Mouse (Mus musculus) natural killer cell, adult 2 months (primary cell): Measurements from ENCODE around the gene Dclk3.

Experiments used
- DNase-seq, 2 experiments: peaks; one replicate each; pipeline ENCODE4 v3.0.0; 2022; ENCODE audit warnings: low spot score in 2 of 2

Gene Dclk3

DNA sequence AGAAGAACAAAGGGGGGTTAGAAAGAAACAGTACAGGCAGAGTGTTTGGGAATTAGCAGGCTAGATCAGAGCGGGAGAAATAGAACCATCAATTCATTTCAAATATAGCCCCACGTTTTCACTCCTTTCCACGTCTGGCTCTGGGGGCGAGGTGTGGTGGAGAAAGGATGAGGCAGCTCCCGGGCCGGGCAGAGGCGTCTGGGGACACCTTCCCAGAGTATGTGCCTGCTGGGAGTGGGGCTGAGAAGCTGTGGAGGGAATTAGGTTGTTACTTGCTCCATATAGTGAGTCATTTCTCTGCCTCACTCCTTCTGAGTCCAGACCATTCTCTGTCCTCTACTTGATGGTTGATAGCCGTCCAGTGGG, 938 bp downstream of the Dclk3 start:
- no peak for DNase-seq

DNA sequence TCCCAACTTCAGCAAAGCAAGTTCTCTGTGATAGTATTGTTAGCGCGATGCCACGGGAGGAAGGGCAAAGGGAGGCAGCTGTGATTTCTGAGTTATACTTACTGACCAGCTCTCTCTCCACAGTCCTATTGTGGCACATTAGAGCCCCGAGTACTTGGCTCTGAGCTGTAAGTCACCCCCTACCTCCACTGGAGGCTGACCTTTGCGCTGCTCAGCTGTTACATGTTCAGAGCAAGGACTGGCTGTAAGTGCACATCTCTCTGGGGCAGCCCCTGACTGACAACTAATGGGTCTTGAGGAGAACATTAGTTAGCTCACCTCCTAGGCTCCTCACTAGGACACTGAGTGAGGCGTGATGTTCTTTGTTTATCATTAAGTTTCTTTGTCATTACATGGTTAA, 1.6 kb downstream of the Dclk3 start:
- DNase-seq, result no peak

DNA sequence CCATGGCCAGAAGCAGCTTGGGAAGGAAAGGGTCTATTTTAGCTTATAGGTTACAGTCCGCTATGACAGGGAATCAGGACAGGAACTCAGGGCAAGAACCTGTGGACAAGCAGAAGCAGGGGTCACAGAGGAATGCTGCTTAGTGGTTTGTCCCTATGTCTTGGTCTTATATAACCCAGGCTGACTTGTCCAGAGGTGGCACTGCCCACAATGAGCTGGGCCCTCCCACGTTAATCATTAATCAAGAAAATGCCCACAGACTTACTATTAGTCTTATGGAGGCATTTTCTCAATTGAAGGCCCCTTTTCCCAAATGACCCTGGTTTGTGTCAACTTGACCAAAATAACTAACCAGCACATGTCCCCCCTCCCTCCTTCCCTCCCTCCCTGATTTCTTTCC, 2.3 kb downstream of the Dclk3 start:
- no peak for DNase-seq

DNA sequence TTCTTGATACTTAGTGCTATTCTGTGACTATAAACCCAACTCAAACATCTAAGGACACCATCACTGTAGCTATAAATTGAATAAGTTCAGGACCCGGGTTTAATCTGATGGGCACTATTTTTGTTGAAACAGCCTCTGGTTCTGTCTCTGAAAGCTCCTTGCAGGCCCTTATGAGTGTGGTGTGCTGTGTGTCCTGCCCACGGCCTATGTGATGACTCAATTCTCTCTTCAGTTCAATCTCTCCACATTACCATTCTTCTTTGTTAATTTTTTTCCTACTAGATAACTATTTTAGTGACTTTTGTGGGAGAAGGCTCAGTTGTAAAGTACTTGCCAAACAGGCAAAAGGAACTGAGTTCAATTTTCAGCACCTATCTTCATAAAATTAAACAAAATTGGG, 7.3 kb downstream of the Dclk3 start:
- no peak for DNase-seq

DNA sequence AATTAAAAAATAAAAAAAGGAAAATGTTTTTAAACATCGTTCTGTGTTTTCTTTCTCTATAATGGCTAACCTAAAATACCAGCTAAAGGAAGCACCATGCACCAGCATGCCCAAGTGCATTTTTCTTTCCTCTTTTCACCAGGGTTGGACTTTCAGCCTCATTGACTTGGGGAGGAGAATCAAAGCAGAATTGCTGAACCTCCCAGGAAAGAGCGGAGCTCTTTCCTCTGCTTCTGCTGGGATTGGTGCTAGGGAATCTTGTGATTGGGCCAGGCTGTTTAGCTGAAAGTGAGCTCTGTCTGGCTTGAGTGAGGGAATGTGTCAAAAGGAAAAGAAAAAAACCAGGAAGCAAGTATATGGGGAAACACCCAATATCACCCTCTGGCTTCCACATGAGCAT, 10.1 kb downstream of the Dclk3 start:
- no peak for DNase-seq

DNA sequence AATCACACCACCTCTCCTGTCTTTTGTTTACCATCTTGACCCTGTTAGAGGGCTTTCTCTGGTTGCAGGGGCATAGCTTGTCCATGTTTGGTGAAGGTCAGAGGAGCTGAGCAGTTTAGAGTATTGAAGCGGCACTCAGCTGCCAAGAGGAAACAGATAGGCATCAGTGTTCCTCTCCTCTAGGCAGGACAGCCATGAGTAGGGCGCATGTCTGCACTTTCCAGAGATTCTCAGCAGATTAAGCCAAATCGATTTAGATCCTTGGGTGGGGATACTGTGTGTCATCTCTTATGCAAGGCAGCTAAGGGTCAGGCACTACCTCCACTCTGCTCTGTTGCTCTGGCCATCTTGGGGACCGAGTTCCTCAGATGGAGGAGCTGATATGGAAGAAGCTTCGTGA, 11.0 kb downstream of the Dclk3 start:
- DNase-seq, result no peak

DNA sequence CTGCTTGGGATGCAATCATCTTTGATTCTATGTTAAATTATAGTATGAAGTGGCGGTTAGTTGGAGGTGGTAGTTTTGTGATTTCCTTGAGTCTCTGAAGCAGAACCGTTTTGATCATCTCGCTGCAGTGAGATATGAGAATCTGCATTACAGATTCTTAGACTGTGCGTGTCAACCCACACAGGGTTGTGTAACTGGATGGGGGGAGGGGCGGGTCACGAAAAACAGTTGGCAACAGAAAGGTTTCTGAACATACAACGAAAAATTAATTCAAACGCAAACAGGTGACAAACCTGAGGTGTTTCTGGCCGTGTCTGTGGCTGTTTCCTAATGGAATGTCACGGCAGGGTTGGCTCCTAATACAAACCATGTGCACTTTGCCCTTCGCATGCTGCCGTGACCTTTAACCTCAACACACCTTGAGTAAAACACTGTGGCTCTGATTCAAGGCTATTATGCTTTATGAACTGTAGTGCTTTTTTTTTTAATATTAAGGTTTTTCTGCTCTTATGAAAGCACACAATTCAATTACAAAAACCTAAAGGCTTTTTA, 12.0 kb downstream of the Dclk3 start:
- no peak for DNase-seq

DNA sequence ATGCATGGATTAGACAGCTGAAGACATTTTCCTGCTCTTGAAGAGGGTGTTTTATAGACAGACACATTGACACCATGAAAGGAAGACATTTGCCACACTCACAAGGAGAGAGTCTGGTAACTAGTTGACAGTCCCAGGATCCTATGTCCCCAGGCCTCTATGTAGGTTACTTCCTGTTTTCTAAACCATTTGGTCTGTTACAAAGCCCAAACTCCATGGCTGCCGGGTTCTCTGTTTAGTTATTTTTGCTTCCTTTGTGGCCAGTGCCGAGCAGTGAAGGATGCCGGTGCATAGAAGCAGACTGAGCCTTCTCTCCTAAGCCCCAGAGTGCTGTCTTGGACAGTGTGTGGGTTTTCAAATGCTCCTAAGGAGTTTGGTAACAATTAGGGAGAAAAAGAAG, 15.0 kb downstream of the Dclk3 start:
- DNase-seq, result no peak

DNA sequence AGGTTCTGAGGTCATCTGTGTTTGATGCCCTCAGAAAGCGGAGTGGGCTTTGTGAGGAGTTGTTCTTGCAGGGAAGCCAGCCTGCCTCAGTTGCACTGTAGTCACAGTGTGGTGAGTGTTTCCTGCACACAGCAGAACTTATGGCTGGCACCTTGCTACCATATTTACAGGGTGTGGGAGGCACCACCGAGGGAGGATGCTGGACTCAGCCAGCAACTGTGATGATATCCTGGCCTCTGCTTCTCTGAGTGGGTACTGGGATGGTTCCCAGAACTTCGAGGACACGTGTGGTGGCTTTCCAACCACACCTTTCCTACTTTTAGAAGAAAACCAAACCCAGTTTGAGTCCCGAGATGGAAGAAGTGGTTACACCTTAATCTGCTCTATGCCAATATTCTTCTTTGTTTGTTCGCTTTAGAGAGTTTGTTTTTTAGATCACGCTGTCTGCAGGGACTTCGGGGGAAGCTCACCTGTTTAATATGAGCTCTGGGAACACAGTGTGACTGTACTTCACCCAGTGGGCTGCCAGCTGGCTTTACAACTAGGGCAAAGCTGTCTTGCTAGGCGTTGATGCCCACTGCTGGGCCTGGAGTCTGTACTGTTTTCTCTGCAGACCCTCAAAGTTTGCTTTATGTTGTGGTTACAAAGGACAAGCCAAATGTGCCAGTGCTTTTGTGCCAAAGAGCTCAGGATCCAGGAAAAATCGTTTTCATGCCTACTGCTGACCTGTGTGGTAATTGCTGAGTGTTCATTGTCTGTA, 18.5 kb downstream of the Dclk3 start:
- DNase-seq, result no peak

DNA sequence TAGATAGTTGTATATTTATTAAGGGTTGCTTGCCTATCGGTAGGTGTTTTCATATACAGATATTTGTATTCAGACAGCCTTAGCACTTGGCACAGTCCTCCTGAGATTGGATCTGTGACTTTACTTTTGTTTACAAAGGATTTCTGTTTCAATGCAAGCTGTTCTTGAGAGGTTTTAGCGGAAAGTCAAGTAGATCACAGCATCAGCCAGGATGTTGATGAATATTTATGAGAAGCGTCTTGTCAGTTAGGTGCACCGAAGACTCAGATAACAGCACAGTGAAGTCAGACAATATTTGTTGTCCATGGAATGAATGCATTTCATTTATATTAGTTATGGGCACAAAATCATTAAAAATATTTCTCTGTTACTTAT, 19.0 kb downstream of the Dclk3 start:
- DNase-seq, result no peak

DNA sequence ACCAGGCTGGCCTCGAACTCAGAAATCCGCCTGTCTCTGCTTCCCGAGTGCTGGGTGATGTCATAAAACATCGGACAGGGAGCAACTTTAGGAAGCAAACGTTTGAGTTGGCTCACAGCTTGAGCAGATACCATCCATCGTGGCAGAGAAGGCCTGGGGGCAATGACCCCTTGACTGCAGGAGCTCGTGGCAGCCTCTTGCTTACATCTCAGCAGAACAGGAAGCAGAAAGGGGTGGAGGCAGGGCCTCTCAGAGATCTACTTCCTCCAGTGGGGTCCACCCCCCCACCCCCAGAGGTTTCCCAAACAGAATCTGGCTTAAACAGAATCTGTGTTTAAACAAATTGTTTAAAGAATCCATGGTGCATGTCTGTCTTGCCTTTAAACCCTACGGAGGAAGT, 20.6 kb downstream of the Dclk3 start:
- no peak for DNase-seq

DNA sequence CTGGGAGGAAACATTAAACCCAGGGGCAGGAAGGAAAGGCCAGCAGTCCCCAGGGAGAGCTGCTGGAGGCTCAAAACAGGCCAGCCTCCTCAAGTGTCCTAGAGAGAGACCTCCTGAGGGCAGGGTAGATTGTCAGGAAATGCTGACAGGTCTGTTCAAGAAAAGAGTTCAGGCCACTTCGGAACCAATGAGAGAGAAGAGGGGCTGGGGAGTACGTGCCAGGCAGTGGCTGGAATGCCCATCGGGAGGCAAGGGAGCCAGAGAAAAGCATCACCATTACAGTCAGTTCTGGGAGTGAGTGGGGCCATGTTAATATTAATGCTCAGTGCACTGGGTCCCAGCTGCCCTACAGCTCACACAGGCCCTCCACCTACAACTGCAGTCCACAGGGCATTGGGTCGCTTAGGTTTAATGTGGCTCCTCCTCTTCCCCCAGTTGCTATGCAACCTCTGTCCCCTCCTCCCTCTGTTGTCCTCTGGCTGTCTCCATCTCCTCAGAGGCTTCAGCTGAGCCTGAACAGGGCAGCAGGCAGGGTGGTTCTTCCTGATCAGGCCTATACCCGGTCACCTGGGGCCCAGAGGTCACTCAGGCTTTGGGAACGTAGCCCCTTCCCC, 21.4 kb downstream of the Dclk3 start:
- DNase-seq, result no peak

DNA sequence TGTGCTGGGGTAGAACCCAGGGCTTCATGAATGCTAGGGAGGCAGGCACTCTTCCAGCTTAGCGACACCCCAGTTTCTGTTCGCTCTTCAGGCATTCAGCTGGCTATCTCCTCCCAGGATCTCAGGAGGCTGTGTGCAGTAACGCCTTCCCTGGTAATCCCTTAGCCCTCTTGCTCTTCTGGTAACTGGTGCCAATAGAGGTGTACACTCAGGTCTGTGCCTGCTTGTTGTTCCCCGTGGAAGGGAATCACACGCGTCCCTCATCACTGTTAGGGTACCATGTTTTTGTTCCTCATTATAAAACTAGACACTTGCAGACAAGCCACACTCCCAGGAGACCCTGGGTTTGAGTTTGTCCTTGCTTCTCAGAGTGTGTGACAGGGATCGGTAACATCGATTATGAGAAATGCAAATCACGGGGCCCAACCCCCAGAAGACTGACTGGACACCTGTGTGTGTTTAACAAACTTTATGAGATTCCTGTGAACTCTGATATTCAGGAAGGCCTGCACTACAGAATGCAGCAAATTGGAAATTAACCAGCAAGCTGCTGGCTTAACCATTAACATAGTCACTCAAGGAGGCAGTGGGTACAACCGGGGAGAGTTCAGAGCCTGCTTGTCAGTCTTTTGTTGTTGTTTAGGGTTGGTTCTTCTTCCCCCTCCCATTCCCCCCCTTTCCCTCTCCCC, 22.7 kb downstream of the Dclk3 start:
- no peak for DNase-seq

DNA sequence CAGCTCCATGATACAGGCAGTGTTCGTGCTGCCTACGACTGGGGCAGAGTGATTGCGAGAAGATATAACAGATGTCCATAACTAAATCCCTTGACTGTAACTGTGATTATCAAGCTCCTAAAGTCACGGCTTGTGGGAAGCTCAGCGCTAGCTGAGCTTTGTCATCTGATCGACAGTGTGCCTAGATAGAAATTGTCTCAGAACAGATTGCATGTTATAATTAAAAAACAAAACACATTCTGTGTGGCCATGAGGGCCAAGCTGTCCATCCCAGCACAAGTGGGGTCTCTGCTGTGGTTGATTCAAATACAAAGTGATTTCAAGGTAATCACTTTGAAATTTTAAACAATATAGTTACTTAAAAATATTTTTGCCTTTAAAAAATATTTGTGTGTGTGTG, 26.8 kb downstream of the Dclk3 start:
- no peak for DNase-seq

DNA sequence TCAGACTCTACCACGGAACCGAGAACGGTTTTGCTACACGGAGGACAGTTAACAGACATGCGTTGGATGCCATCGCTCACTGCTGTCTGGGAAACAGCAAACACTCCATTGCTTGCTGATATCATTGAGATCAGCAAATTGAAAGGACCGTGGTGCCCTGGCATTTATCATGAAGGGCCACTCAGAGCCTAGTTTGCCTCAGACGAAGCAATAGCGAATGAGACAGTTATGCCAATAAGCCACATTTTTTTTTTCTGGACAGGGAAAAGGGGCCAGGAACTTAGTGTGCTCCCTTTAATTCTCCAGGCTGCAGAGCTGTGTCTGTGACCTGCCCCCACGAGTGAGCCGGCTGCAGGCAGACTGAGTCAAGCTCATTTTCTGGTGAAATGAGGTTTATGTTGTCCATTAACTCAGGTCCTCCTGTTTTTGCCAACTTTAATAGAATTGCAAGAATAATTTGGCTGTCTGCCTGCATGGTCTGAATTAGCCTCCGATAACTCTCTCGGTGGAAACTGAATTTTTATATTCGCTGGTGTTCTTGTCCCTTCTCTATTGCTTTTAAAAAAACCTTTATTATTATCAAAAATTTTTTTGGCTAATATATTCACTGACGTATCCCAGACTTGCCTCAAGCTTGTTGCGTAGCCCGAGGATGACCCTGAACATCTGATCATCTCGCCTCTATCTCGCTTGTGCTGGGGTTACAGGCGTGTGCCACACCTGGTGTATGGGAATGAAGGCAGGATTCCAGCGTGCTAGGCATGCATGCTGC, 35.0 kb downstream of the Dclk3 start:
- DNase-seq, result no peak

DNA sequence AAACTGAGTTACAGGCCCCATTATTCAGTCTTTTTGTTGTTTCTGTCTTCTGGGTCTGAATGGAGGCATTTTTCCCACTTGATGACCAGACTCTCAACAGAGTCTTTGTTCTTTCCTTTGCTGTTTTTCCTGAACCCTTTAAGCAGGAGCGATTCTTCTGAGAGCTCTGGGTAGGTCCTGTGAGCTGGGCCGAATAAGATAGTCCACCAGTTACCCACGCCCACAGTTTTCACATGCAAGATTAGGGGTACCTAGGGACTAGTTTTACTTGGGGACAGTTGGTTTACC, 35.5 kb downstream of the Dclk3 start:
- DNase-seq, result no peak

DNA sequence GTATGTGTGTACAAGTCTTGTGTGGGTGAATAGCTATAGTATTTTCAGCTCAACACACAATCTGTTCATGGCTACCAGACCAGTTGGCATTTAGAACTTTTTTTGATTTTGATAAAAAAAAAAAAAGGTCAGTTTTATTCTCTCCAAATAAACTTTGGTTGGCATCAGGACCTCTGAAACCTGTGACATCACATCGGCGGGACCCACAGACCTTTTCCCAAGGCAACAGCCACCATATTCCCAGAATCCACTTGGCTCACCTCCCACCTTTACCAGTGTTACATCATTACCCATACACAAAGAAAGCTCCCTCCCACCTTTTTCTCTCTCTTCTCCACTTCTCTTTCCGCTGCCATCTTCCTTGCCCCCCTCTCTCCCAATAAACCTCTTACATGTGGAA, 36.4 kb downstream of the Dclk3 start:
- DNase-seq, result no peak

DNA sequence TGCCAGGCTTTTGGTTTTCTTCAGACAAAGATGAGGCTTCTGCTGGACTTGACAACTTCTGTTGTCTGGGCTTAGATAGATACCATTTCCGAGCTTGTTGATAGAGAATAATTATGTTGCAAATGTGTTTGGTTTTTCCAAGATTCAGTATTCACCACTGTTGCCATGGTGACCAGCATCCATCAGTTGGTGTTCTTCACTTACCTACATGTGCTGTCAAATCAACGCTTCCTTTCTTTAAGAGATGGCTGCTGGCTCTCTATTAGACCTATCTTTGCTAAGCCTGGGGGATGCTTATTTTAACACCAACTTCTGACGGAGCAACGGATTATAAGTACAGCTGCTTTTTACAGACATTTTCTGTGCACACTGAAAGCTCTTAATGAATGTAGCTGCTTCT, 37.1 kb downstream of the Dclk3 start:
- DNase-seq, result no peak

DNA sequence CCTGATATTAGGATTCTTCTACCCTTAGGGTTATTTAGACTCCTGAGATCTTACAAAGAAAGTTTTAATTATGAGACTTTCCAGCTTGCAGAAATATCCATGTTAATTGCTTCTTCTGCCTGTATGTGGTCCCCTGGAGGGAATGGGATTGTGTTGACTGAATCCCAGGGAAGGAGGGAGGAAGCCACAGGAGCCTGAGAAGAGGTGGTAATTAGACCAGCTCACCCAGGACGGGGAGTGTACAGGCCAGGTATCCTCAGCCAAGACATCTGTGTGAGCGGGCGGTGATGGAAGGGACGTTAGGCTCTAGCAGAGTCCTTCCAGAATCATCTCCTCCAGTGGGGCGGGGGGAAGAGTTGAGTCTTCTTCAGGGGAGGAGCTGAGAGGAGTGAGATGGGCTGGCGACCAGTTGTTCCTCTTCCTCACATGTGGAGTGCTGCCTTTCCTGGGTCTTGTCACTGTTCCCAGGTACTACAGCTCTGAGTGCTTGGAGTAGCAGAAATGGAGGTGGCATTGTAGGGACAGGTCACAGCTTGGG, 37.7 kb downstream of the Dclk3 start:
- DNase-seq, result no peak

DNA sequence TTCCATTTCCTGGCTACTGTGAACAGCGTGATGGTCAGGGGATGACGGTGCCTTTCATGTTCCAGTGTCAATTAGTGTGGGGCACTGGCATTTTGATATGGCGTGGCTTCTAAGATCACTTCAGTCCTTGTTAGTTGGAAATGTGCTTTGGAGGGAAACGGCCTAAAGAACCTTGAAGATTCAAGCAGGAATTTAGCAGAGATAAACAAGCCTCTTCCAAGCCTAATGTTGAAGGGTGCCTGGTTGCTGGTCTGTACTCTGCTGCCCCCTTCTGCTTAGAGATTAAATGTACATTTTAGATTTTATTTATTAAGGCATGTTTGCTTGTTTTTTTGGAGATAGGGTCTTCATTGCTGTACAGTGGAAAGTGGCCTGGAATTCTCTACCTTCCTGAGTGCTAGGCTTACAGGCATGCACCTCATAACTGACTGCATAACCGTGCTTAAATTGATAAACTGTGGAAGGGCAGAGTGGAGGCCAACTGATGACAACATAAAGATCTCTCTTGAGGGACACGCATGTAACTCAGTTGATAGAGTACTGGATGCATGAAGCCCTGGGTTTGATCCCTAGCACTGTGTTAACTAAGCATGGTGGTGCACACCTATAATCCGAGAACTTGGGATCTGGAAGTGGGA, 40.1 kb downstream of the Dclk3 start:
- no peak for DNase-seq

DNA sequence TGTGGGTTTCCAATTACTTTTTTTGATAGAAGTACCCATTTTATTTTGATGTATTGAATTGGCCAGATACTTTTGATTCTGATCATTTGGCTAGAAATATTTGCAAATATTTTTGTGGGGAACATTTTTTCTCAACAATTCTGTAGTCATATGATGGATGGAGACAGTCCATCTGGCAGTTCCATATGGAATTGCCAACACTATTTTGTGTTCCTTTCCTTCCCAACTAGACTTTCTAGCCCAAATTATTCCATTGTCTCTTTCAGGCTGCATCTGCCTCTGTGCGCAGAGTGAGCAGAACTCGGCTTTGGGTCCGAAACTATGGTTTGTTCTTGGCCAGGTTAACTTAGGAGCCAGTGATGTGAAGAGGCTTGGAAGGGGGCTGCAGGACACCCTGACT, 42.1 kb downstream of the Dclk3 start:
- no peak for DNase-seq
